Mouse (Mus musculus) hindbrain, embryonic 12.5 days (tissue): Measurements from ENCODE around the gene Vmn1r57. TPM values are rescaled to one million over a fixed set of nuclear protein-coding genes. Genes with fewer than 3 reads are reported as not detected.
"Not testable (repeated sequence)": the region's sequence is repeated elsewhere in the genome, so short reads cannot be mapped to it uniquely, and the experiment has no call there.

ENCODE experiments used
- ATAC-seq: fragments of 200-750 bp; cut with Nextera tagmentation; 2 replicates; pipeline ENCODE4 v1.8.0; 2017; ENCODE audit warnings: moderate TSS enrichment; ENCODE audit not compliant: low FRiP score
- H3K27ac ChIP-seq: fragments of 300-500 bp; sonication (generic); 2 replicates; pipeline ENCODE4 v1.5.1; 2016; ENCODE audit warnings: mild to moderate bottlenecking
- H3K27me3 ChIP-seq: fragments of 300-500 bp; sonication (generic); 2 replicates; pipeline ENCODE4 v1.6.1; 2016; ENCODE audit warnings: mild to moderate bottlenecking
- H3K36me3 ChIP-seq: fragments of 300-500 bp; sonication (generic); 2 replicates; pipeline ENCODE4 v1.6.1; 2016; ENCODE audit warnings: mild to moderate bottlenecking
- H3K4me1 ChIP-seq: fragments of 300-500 bp; sonication (generic); 2 replicates; pipeline ENCODE4 v1.6.1; 2016
- H3K4me2 ChIP-seq: fragments of 300-500 bp; sonication (generic); replicated peaks from 2 replicates; pipeline ENCODE4 v1.6.1; 2016; ENCODE audit warnings: mild to moderate bottlenecking
- H3K4me3 ChIP-seq: fragments of 300-500 bp; sonication (generic); 2 replicates; pipeline ENCODE4 v1.5.1; 2016; ENCODE audit warnings: mild to moderate bottlenecking
- H3K9ac ChIP-seq: fragments of 300-500 bp; sonication (generic); 2 replicates; pipeline ENCODE4 v1.6.1; 2016; ENCODE audit warnings: mild to moderate bottlenecking, moderate library complexity
- H3K9me3 ChIP-seq: fragments of 300-500 bp; sonication (generic); replicated peaks from 2 replicates; pipeline ENCODE4 v1.6.1; 2016; ENCODE audit warnings: mild to moderate bottlenecking
- WGBS: fragments of 180-500 bp; shearing (Covaris S2); methylation state at CpG from one replicate; pipeline ENCODE4 v1.1.7; 2016; 5-methylcytosine and 5-hydroxymethylcytosine counted together
- polyA plus RNA-seq: library from polyadenylated mRNA; unstranded; fragments of >200 nt; fragmentation: Nextera tagmentation; extraction: Ambion mirVana; gene quantifications from 2 replicates; pipeline ENCODE4 v1.2.1, GENCODE M21; 2016

Vmn1r57 gene
- not detected in 2 replicates for polyA plus RNA-seq

DNA sequence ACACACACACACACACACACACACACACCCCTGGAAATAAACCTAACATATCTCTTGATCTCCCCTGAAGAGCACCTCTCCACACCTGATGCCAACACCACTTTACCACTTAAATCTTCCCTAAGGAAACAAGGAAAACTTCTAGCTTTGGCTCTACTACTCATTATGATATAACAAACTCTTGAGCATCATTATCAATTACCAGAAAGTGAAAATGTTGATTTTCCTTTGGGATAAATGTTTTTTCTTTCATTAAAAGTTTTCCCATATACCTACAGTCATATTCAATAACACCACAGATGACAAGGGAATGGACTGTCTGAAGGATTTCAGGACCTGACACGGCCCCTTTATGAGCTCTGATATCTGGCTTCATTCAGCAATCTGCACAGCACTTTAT is at the start of gene Vmn1r57:
Vmn1r57 (plus strand) TSS at position 301 of the 400 bp plus-strand sequence.
- not testable (repeated sequence) for H3K27ac ChIP-seq

DNA sequence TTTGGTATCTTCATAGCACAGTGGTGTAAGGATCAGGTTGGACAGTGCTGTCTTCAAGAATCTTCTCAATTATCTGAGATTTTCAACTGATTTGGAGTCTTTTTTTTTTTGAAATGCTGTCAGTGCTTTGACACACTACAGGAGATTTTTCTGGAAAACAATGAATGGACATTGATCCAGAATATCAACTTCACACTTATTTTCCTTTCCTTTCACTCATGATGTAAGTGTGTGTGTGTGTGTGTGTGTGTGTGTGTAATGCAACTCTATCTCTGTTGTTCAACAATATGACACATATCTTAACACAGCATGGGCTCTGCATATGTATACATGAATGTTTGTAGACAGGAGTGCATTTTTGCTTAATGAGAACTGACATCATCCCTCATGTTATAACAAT is 21.6 kb upstream of the Vmn1r57 start, which contains the start of gene Vmn1r56:
Vmn1r56 (minus strand) TSS at position 101 of the 400 bp plus-strand sequence.
- H3K4me2 ChIP-seq, H3K9ac ChIP-seq, H3K27me3 ChIP-seq, H3K4me3 ChIP-seq, H3K36me3 ChIP-seq, H3K27ac ChIP-seq, H3K9me3 ChIP-seq, ATAC-seq, H3K4me1 ChIP-seq: not testable (repeated sequence)

More for the DNA sequence above, at the start of gene Vmn1r57:
- H3K9me3 ChIP-seq, ATAC-seq, H3K4me1 ChIP-seq, H3K4me3 ChIP-seq, H3K4me2 ChIP-seq, H3K27me3 ChIP-seq, H3K36me3 ChIP-seq, H3K9ac ChIP-seq: not testable (repeated sequence)
- 70% methylated on average over 1 of the region's 1 CpGs for WGBS

DNA sequence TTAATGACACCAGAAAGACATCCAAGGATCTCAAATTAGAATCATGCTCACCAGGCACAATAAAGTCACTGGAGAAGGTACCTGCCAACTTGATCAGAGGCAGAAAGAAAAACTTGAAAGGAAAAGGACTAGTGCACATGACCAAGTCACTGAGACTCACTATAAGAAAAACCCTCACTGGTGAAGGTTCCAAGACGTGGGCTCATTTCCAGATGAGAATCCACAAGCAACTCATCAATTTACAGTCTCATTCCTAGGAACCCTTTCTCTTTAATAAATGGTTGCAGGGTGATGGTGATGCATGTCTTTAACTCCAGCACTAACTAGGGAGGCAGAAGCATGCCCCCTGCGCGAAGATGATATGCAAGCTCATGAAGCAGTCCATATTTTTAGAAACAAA is 44.8 kb downstream of the Vmn1r57 start:
- H3K27ac ChIP-seq: no peak overlapping the region
- H3K4me1 ChIP-seq: no peaks in the 10 kb centered on the region
- H3K36me3 ChIP-seq: no peaks in the 10 kb centered on the region
- peaks cover 43% of the 10 kb centered on the region for H3K9me3 ChIP-seq
- no peak for ATAC-seq
- H3K9ac ChIP-seq: no peak overlapping the region
- 91% methylated on average over 3 of the region's 3 CpGs for WGBS
- H3K4me3 ChIP-seq: no peak overlapping the region
- no peaks in the 10 kb centered on the region for H3K27me3 ChIP-seq
- no peak overlapping the region for H3K4me2 ChIP-seq

Other genes starting within 250 kb of the Vmn1r57 start
- 0.19 and 0.23 TPM in 2 replicates for gene Sbk3, start 247.3 kb upstream of the Vmn1r57 start, polyA plus RNA-seq
- gene Zfp579, start 222.3 kb upstream of the Vmn1r57 start, polyA plus RNA-seq: 57.8 and 61.4 TPM in 2 replicates
- gene Zfp524, start 204.1 kb upstream of the Vmn1r57 start, polyA plus RNA-seq: 8.5 and 9.1 TPM in 2 replicates
- 59.6 and 60.1 TPM in 2 replicates for gene Fiz1, start 203.8 kb upstream of the Vmn1r57 start, polyA plus RNA-seq
- 0.32 TPM in 1 of 2 replicates, not detected in the other for gene Gm44973, start 203.0 kb upstream of the Vmn1r57 start, polyA plus RNA-seq
- gene Zfp865, start 198.1 kb upstream of the Vmn1r57 start, polyA plus RNA-seq: 9.0 and 9.3 TPM in 2 replicates
- gene Ccdc106, start 197.9 kb upstream of the Vmn1r57 start, polyA plus RNA-seq: 17.4 and 19.9 TPM in 2 replicates
- 0.44 TPM in 1 of 2 replicates, not detected in the other for gene 4632433K11Rik, start 184.4 kb upstream of the Vmn1r57 start, polyA plus RNA-seq
- gene Zfp784, start 180.0 kb upstream of the Vmn1r57 start, polyA plus RNA-seq: 6.1 and 6.9 TPM in 2 replicates
- 45.4 and 51.8 TPM in 2 replicates for gene Zfp580, start 167.0 kb upstream of the Vmn1r57 start, polyA plus RNA-seq
- gene U2af2, start 156.3 kb upstream of the Vmn1r57 start, polyA plus RNA-seq: 136 and 138 TPM in 2 replicates
- 74.5 and 79.6 TPM in 2 replicates for gene Epn1, start 138.3 kb upstream of the Vmn1r57 start, polyA plus RNA-seq
- gene Rfpl4, start 101.5 kb upstream of the Vmn1r57 start, polyA plus RNA-seq: not detected in 2 replicates
- 0.31 and 0.41 TPM in 2 replicates for gene Rasl2-9, start 92.5 kb upstream of the Vmn1r57 start, polyA plus RNA-seq
- not detected in 2 replicates for gene Vmn1r55, start 68.8 kb upstream of the Vmn1r57 start, polyA plus RNA-seq
- gene Vmn1r56, start 21.7 kb upstream of the Vmn1r57 start, polyA plus RNA-seq: not detected in 2 replicates
- not detected in 2 replicates for gene Gm5065, start 132.0 kb downstream of the Vmn1r57 start, polyA plus RNA-seq
- gene Nlrp2, start 132.5 kb downstream of the Vmn1r57 start, polyA plus RNA-seq: not detected in 2 replicates
- not detected in 2 replicates for gene Vmn1r58, start 194.9 kb downstream of the Vmn1r57 start, polyA plus RNA-seq
- gene Vmn1r59, start 238.3 kb downstream of the Vmn1r57 start, polyA plus RNA-seq: not detected in 2 replicates